Mouse (Mus musculus): ENCODE results near the gene Ptms.
A peak's percentile ranks its signal among the peaks of the same experiment; 100 is the strongest.

Ptms gene

DNA sequence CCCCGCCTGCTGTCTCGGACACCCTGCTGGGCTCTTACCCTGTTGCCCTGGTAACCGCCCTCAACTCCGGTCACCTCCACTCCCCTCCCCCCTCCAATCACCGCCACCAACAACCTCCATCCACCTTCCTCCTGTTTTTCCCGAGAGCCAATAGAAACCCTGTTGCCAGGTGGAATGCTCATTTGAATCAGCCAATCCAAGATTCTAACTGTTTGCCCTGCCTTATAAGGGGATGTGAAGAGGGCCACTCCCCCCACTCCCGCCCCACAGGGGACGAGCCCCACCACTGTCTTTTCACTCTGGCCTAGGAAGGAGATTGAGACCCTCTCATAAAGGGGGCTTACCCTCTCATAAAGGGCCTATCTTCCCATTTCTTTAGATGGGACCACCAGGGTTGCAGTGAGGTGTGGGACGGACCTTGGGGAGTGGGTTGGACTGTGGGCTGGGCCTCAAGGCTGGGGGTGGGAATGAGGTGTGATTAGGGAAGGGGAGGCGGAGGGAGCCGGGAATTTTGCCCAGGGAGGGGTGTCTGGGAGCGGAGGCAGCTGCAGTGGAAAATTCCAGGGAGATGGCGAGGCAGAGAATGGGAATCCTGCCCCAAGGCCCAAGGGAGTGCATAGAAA, at the start of gene Ptms:
Gene Ptms (minus strand): TSS at position 409 of the 623 bp plus-strand sequence.
- DNase-seq (ENCODE audit: low read depth, low spot score): peak; percentile 100

DNA sequence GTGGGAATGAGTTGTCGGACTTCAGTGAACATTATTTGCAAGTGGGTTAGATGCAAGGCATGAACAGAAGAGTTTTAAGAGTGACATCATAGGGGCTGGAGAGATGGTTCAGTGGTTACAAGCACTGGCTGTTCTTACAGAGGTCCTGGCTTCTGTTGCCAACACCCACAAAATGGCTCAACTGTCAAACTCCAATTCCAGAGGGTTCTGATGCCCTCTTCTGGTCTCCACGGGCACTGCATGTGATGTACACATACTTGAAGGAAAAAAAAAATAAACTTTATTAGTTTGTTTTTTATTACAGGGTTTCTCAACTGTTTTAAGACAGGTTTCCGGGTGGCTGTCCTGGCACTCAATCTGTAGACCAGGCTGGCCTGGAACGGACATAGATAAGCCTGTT, 47.9 kb upstream of the Ptms start:
- peak; percentile 64 for DNase-seq (ENCODE audit: low read depth, low spot score)

DNA sequence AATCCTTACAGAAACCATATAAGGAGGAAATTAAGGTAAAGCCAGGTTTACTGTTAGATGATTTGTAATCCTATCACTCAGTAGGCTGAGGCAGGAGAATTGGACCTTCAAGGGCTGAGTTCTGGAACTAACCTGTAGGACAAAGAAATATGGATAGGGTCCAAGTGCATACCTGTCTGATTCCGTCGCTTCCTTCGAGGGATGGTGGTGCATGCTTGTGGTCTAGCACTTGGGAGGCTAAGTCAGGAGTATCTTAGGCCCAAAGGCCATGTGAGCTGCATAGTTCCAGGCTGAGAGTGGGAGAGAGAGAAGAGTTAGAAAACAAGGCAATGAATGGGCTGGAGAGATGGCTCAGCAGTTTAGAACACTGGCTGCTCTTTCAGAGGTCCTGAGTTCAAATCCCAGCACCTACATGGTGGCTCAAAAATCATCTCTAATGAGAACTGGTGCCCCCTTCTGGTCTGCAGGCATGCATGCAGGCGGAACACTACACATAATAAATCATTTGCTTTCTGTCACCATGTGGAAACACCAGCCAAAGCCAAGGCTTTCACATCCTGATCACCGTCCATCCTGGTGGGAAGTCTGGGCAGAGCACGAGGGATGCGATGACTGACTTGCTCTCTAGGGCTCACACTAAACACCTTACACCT, 46.7 kb upstream of the Ptms start:
- DNase-seq (ENCODE audit: low read depth, low spot score): peak; percentile 10

DNA sequence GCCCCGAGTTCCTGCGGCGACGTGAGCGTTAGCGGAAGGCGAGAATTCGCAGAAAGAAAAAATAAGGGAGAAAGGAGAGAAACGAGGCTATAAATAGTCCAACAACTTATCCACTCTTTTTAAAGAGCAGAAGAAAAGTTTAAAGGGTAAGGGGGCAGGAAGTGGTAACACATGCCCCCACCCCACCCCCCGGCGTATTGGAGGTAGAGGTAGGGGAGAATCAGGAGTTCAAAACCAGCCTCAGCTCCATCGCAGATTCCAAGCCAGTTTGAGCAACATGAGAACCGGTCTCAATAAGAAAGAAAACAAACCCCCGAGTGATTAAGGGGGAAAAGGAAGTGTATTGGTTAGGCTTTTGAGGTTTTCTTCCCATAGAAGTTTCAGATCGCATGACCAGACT, 45.8 kb upstream of the Ptms start:
- DNase-seq (ENCODE audit: low read depth, low spot score): no peak

DNA sequence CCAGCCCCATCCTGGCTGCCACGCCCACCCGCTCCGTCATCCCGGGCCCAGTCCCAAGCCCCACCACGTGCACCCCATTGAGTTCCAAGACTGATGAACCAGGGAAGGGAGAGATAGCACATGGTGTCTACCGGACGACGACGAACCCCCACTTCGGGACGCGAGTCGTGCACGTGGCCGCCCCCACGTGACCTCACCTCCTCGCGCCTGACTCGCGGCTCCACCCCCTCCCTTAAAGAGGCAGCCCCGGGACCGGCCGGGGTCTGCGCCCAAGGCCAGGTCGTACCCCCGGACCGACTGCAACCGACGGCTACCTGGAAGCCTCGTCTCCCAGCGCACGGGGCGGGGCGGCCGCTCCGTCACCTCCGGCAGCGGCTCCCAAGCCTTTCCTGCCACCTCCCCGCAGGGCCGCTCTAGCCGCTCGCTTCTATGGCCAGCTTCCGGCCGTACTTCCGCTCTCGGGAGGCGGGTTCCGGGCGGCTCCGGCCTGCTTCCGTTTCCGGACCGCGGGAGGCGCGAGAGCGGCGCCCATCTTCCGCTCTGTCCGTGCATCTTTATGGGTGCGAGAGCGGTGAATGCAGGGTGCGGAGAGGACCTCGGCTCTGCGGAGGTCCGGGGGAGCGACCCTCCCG, 45.3 kb upstream of the Ptms start, which contains the start of gene Cops7a:
Gene Cops7a (minus strand): TSS at position 451 of the 632 bp plus-strand sequence.
- peak; percentile 98 for DNase-seq (ENCODE audit: low read depth, low spot score)

DNA sequence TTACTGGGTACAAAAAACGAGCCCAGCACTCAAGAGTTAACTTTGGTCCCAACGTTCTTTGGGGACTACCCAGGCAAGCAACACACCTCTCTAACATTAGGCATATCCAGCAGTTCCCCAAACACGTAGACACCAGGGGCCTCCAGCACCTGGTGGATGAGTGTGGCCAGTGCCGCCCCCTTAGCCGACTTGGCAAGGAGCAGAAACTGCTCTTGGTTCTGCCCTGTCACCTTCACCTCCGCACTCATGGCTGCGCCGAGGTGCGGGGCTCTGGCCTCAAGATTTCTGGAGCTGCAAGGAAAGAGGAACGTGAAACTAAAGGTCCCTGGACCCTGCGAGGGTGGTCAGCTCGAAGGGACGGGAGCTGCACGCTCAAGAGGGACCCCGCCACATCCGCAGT, 44.7 kb upstream of the Ptms start:
- DNase-seq (ENCODE audit: low read depth, low spot score): peak; percentile 3

DNA sequence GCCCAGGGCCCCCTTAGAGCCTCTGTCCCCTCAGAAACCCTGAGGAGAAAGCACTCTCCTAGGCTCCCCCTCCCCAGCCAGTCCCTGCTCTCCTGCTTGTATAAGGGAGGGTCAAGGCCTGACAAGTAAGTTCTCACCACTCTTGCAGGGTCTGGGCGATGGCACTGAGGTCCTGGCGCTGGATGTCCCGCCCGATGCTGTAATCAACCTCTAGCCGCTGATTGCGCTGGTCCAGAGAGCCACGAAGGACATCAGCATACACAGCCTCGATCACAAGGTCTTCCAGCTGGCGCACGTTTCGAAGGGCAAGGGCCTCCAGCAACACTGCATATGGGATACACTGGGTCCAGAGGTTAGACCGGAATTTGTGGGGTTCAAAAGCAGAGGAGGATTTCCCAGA, 41.1 kb upstream of the Ptms start:
- no peak for DNase-seq (ENCODE audit: low read depth, low spot score)

DNA sequence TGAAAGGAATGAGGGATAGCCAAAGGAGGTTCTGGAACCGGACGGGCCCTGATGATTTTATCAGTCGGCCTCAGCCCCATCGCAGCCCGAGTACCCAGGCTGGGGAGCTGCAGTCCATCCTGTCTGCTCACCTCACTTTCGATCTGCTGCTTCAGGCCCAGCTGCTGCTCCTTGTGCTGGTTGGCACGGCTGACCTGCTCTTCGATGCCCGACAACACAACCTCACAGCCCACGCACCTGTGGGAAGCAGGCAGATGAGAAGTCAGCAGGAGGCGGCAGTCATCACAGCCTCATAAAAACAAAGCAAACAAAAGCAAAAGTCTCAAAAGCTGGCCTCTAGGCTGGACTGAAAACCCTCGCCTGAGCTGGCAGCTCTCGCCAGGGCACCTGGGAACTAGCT, 40.1 kb upstream of the Ptms start:
- DNase-seq (ENCODE audit: low read depth, low spot score): no peak

DNA sequence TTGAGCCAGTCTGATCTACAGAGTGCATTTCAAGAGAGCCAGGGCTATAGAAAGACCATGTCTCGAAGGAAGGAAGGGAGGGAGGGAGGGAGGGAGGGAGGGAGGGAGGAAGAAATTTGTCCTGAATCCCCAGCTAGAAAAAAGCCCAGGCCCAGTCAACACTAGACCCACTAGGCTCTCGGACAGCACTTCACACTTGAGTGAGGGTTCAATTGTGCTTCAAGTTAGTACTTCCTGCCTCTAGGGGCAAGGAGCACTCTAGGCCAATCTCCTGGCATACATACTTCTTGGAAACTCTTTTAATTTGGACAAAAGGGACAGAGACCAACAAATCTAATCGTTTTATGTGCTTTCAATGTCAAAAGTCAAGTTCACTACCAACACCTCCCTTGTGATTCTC, 38.2 kb upstream of the Ptms start:
- no peak for DNase-seq (ENCODE audit: low read depth, low spot score)

DNA sequence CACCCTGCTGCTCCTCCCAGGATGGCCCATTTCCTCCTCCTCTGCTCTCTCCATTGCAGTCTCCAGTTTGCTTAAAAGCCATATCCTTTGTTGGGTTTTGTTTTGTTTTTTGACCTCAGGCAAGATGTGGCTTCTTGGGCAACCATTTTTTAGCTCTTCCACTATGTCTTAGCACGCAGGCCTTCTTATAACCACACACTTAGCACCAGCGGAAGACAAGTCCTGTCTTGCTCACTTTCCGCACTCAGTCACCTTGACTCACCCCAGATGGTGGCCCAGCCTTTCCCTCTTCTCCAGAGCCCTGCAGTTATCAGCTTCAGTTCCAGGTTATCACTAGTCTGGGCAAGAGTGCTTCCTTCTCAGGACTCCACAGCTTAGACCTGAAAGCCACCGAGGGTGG, 35.3 kb upstream of the Ptms start:
- no peak for DNase-seq (ENCODE audit: low read depth, low spot score)

DNA sequence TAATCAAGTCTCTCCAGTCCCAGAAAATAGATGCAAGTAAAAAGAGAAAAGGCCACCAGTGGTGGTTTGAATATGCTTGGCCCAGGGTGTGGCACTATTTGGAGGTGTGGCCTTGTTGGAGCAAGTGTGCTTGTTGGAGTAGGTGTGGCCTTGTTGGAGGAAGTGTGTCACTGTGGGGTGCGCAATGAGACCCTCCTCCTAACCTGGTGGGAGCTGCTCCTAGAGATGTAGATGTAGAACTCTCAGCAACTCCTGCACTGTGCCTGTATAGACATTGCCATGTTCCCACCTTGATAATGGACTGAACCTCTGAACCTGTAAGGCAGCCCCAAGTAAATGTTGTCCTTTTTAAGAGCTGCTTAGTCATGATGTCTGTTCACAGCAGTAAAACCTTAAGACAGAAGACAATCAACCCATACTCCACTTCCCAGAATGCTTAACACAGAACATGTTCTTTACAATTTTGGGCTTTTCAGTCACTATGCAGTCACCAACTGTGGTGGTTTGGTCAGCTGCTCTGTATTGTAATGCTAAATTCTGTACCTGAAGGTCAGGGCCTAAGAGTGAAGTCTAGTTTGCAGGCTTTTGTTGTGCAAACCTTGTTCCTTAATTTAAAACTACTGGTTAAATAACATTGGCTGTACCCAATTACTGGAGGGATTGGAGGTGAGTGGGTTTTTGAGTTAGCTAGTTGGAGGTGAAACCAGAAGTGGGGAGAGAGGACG, 34.2 kb upstream of the Ptms start:
- DNase-seq (ENCODE audit: low read depth, low spot score): no peak

DNA sequence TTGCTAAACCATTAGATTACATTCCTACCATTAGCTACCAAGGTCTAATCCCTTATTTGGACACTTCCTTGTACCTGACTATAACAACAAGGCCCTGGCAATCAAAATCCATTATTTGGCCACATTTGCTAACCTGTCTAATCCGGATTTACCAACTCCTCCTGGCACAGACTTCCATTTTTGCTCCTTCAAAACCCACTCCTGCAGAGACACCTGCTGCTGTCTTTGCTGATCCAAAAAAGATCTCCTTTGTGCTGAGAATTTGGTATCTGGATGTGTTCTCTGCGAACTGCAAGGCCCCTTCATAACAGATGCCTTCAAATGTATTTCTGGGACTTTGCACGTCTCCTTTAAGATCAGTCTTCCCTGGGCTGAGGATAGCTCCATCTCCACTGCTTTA, 23.6 kb upstream of the Ptms start:
- peak; percentile 62 for DNase-seq (ENCODE audit: low read depth, low spot score)

DNA sequence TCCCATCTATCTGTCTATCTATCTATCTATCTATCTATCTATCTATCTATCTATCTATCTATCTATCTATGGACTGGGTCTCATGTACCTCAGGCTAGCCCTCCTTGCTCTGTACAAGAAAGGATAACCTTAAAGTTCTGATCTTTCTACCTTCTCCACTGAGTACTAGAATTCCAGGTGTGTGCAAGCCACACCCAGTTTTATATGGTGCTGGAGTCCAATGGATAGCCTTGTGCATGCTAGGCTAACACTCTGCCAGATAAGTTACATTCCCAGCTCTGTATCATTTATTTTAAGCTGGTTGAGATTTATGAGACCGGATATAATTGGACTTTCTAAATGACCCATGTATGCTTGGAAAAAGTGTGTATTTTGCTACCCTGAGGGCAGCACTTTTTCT, 21.8 kb upstream of the Ptms start:
- no peak for DNase-seq (ENCODE audit: low read depth, low spot score)

DNA sequence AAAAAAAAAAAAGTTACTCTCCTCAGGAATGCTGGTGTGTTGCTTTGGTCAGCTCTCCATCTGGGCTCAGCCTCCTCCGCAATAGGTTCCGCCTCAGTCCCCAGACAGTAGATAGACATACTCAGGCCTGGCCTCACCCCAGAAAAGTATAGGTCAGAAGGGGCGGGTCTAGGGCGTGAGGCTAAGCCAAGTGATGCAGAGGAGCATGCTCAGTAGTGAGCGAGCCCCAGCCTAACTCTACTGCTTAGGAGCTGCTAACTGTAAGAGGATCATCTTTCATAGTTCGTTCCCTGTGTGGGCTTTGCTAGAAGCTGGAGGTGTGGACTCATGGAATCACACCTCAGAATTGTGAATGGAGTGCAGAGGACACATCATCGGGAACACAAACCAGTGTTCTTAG, 18.7 kb upstream of the Ptms start:
- no peak for DNase-seq (ENCODE audit: low read depth, low spot score)

DNA sequence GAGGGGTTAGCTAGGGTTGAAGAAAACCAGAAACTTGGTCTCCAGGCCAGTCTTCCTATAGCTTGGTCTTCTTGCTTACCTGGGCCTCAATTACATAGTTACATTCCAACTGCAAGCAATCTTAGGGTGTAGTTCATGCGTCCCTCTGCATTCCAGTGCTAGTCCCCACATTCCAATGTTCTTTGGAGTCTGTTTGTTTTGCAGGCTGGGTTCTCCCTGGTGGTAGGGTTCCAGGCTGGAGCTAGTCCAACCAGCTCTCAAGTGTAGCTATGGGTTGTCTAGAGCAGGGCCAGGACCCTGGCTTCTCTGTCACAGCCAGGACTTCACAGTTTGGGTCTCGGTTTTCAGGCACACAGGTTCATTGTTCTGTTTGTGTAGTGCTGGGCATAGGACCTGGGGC, 17.6 kb upstream of the Ptms start:
- no peak for DNase-seq (ENCODE audit: low read depth, low spot score)

DNA sequence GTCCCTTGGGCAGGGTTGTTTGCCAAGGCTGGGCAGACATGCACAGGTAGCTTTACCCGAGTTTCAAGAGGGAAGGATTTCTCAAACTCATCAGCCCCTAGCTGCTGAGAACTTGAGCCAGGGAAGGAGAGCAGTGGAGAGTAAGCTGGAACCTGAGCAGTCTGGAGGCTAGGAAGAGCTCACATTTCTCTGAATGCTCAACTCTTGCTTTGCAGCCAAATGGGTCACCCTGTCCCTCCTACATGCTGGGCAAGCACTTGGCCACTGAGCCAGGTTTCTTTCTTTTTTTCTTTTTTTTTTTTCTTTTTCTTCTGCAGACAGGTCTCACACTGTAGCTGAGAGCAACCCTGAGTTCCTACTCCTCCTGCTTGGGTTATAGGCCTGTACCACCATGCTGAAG, 16.8 kb upstream of the Ptms start:
- peak; percentile 78 for DNase-seq (ENCODE audit: low read depth, low spot score)

DNA sequence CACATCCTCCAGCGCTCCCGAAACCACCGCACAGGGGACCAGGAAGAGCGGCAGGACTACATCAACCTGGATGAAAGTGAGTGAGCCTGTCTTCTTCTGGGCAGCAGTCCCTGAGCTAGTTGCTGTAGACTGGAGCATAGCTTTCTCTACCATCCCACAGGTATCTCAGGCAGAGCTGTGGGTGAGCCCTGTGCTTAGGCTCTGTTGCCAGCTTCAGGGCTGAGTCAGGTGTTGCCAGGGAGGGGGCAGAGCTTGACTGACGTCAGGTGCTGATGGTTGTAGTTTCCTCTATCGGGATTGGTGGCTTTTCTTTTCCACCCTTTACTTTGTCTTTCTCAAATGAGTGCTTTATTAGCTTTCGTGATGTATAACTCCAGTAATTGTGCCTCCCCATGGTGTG, 14.8 kb upstream of the Ptms start:
- peak; percentile 70 for DNase-seq (ENCODE audit: low read depth, low spot score)

DNA sequence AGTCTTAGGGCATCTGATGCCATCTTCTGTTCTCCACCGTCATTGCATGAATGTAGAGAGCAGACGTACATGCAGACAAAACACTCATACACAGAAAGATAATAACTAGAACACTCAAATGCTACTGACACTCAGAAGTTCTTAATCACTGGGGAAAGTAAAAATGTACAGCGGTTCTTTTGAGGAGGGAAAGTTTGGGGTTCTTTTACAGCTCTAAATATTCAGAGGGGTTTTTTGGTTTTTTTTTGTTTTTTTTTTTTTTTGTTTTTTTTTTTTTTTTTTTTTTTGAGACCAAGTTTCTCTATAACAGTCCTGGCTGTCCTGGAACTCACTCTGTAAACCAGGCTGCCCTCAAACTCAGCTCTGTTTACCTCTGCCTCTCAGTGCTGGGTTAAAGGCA, 13.2 kb upstream of the Ptms start:
- no peak for DNase-seq (ENCODE audit: low read depth, low spot score)

DNA sequence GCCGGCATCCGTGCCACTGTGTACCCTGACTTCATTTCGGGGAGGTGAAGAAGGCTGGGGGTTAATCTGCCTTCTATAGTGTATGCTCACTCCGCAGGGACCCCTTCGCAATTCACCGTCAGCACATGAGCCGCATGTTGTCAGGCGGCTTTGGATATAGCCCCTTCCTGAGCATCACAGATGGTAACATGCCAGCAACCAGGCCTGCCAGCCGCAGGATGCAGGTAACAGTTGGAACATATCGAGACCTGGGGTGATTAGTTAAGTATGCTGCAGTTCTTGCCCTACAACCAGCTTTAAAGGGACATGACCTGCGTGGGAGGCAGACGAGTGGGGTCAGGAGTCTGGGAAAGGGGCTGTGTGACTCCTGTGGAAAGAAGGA, 12.4 kb upstream of the Ptms start:
- DNase-seq (ENCODE audit: low read depth, low spot score): peak; percentile 20

DNA sequence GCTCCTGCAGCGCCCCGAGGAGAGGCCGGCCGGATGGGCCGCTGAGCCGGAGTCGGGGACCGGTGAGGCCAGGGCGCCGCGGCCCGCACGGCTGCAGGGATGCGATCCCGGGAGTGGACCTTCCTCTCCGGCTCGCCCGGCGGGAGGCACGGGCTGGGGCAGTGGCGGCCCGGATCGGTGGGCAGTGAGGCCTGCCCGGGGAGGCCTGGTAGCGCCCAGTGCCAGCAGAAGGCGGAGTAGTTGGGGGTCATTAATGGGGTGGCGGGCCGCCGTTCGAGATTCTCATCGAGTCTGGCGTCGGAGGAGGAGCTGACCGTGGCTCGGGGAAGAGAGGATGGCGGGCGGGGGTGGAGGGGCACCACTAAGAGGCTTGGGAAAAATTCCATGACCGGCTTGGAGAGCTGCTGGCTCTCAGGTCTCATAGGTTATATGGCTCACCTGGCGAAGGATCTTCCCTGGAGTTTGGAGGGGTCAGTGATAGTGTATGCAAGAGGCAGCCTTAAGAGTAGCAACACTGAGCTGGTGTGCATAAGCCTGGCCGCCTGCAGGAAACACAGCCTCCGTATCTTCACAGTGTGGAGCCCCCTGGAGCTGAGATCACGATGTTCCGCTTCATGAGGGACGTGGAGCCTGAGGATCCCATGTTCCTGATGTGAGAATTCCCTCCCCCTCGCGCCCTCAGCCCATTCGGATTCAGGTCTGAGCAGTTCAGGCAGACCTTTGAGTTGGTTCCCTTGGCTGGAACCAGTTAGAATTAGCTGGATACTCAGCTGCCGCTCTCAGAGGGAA, 11.8 kb upstream of the Ptms start:
- peak; percentile 78 for DNase-seq (ENCODE audit: low read depth, low spot score)

DNA sequence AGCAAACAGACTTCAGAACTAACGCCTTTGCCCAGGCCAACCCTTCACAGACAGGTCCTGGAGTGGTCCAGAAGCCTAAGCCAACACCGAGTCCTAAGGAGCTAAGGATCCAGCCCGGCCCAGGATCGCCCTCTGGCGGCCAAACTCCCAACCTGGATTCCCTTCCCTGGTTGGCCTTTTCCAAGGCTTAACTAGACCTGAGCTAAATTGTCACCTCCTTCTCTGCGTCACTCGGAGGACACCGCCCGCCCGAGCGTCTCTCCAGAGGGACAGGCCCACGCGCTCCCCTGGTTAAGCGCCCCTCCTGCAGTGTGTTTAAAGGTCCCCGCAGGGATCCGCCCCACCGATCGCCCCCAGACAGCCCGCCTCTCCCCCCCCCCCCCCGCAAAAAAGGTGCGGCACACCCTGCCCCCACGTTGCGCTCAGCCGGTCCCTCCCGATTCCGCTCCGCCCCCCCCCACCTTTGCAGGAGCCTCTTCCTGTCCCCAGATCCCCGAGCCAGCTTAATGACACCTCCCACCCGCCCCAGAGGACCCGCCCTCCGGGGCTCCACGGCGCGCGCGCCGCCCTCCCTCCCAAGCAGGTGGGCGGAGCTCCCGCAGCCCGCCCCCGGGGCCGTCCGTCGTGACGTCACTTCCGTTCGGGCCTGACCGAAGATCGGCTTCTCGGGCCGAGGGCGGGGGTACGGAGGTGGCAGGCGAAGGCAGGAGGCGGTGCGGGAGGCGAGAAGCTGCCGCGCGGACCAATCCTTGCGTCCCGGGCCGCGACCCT, 11.0 kb upstream of the Ptms start, which contains the start of gene Mlf2:
Gene Mlf2 (plus strand): TSS at position 633 of the 771 bp plus-strand sequence.
- DNase-seq (ENCODE audit: low read depth, low spot score): peak; percentile 99
